Mouse (Mus musculus) granulocyte monocyte progenitor cell, adult 5-6 weeks (primary cell): ENCODE data around the gene 7530416G11Rik. TPM values are rescaled to one million over a fixed set of nuclear protein-coding genes. Genes with fewer than 3 reads are reported as not detected.

Source experiments
- ATAC-seq: replicated peaks from 2 replicates; pipeline ENCODE4 v1.8.0; 2016; ENCODE audit warnings: mild to moderate bottlenecking, moderate TSS enrichment, inconsistent platforms; ENCODE audit not compliant: poor library complexity, severe bottlenecking
- total RNA-seq, 2 experiments: library from RNA; stranded (forward) in 1 of 2; stranded (reverse) in 1 of 2; fragments of 200-712, 200-1000 nt in 1 of 2; fragments of >200 nt in 1 of 2; fragmentation: Nextera tagmentation in 1 of 2; gene quantifications; 2 replicates each; pipeline ENCODE4 v1.2.3; 2014 to 2017

7530416G11Rik gene
- total RNA-seq (2014; fragmentation: Nextera tagmentation) (not detected in 2 replicates), total RNA-seq (2017) (not detected in 2 replicates)

- ATAC-seq: no peak
These were observed at the start of gene 7530416G11Rik for GRCm38 (mm10) chr15:85503127-85503526. 7530416G11Rik (minus strand) TSS chr15:85503227.

DNA sequence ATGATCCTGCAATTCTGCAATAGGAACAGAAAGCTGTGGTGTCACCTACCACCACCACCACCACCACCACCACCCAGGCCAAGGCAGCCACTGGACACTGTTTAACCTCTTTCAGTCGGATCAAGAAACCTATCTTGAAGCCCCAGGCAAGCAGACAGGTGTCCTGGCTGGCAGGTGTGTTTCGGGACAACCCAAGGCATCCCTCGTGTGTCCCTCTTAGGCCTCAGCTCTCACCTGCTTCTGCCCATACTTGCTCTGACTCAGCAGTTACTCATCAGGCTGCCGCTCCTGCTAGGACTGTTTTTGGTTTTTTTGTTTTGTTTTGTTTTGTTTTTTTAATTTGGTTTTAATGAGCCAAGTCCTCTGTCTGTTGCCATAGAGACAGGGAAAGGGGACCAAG, 43.5 kb upstream of the 7530416G11Rik start:
- ATAC-seq: no peak

DNA sequence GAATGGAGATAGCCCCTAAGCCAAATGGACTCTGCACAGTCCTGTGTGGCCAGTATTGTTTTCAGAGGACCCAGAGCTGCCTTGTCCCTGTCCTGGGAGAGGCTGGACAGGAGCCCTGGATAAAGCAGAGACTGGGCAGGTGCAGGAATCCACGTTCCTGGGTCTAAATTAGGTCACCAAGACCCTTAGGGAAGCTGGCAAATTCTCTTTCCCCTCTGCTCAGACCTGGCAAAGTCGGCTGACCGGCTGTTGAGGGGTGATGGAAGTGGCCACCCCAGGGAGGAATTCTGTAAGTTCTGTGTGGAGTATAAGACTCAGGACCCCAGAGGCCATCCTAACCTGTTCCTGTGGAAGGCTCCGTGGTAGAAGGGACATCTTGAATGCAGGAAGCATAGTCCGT, 42.3 kb upstream of the 7530416G11Rik start:
- no peak for ATAC-seq

DNA sequence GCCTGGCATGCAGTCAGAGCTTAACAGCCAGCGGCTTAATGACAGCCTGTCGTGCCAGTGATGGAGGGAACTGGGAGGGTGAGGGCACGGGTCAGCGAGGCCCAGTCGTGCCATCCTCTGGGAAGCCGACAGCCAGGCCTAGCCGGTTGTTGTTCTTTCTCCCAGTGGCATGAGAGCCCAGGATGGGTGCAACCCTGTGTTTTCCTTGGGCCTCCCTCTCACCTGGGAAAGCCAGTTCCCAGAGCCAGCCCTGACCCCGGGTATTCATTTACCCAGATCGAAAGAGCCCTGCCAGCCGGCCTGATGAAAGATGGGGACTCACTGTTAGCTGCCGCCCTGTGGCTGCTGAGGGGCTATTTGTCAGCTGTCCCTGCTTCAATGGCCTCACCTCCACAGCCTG, 35.1 kb upstream of the 7530416G11Rik start:
- ATAC-seq: no peak

GRCm38 (mm10) chr15:85537151-85537550, 34.1 kb upstream of the 7530416G11Rik start:
- no peak for ATAC-seq

DNA sequence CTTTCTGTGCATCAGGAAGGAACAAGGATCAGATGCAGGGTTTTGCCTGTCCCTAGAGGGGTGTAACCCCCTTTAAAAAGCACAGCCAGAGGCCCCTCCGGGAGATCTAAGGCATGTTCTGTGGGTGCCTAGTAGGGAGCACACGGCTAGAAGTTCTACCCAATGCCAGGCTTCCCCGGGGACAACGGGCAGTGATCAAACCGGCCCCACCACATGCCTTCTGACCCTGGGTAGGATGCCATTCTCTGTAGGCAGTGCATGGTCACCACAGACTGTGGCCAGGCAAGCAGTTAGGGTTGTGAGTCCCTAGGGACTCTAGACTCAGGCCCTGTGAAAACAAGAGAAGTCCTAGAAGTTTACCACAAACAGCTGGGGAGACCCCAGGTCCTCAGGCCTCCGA, 31.6 kb upstream of the 7530416G11Rik start:
- ATAC-seq: no peak

GRCm38 (mm10) chr15:85534215-85534614, 31.2 kb upstream of the 7530416G11Rik start:
- no peak for ATAC-seq

GRCm38 (mm10) chr15:85532063-85532462, 29.0 kb upstream of the 7530416G11Rik start:
- ATAC-seq: no peak

- ATAC-seq: no peak
These were observed 26.9 kb upstream of the 7530416G11Rik start for GRCm38 (mm10) chr15:85529911-85530310.

DNA sequence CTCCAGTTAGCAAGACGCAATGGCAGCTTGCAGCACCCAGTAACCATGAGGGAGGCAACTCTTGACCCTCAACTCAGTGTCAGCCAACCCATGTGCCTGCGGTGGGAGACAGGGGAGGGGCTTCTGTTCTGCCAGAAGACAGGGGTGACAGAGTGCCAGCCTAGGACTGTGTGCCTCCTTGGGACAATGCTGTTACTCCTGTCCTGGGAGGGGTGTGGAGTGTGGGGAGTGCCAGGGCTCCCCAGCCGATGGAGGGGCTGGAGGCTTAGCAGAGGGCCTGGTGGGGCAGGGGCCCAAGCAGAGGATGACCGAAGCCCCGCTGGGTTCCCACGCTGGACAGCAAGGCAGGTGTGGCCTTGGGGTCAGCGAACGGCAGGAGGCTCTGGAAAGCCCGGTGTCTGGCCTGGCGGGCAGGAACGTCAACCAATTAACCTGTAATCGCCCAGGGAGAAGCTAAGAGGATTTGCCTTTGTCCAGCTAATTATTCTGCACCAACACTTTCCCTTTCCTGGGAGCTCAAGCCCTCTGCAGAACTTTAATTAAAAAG, 21.4 kb upstream of the 7530416G11Rik start:
- ATAC-seq: no peak

DNA sequence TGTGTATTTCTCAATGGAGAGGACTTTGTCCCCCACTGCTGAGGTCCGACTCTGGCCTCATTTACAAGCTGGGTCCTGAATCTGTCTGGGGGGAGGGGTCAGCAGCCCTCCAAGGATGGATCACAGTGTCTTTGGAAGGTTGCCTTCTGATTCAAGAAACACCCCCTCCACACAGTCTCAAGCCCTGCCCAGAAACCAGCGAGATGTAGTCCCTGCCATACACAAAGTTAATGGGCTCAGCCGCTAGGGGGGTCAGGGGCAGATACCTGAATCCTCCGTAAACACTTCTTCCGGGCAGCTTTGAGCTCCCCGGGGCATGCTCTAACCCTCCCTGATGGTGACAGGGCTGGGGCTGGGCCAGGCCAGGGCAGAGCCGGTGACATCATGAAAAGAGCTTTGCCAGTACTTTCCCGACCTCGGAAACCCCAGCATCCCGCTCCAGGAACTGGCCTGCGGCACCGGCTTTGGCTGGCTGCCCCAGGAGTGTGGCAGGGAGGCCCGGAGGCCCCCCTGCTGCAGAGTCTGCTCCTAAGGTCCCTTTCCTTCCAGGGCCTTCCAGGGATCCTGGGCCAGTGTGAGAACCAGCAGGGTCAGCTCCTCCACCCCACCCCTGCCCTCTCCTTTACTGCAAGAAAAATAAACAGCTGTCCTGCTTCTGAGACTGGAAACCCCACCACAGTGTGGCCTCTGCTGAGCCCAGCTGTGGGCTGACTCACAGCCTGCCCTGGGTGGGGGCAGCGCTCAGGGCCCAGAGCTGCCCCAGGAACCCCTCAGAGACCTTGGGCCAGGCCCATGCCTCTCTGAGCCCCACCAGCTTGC, 20.4 kb upstream of the 7530416G11Rik start:
- no peak; the same call in 1 of the 2 replicates for ATAC-seq

- ATAC-seq: no peak
These were observed 16.4 kb upstream of the 7530416G11Rik start for GRCm38 (mm10) chr15:85519438-85519837.

DNA sequence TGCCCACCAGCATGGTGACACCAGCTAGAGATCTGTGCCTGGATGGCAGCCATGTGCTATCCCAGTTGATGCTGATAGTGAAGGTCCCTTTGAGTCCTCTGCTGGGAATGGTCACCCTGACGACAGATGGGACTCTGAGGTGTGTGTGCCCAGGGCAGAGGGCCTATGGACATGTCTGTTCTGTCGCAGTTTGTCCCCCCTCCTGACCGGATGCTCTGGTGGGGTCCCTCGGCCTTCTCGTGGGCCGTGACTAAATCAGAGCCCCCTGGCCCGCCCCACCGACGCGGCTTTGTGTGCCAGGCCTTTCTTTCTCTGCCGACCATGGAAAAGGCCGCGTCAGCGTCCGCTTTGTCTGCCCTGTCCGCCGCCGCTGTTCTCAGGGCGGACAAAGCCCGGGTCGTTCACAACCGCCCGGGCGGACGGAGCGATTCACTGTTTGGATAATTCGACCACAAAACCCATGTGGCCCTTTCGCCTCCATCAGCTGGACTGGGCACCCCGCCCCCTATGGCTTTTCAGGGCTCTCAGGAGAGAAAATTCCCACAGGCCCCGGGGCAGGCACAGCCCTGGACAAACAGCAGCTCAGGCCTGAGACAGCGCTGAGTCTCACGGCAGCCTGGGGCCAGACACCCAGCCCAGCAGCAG, 4.5 kb upstream of the 7530416G11Rik start:
- ATAC-seq: no peak

DNA sequence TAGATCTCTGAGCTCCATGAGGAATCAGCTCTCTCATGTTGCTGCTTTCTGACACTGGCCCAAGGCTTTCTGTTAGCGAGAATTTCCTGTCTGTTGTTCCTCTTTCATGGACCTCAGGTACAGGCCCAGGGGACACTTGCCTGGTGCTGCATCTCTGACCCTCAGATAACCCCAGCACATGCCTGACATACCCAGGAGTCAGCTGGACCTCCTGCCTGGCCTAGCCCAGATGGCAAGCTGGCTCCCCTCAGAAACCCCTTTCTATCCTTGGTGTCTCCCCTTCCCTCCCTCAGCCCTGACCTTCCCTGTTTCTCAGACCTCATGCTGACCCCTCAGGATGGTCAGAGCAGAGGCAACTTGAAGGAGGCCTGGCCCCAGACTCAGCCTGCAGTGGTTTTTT, 3.7 kb upstream of the 7530416G11Rik start:
- ATAC-seq: no peak

- no peak for ATAC-seq
These were observed 2.3 kb upstream of the 7530416G11Rik start for GRCm38 (mm10) chr15:85505118-85505925.

GRCm38 (mm10) chr15:85500267-85500666, 2.8 kb downstream of the 7530416G11Rik start:
- no peak for ATAC-seq

DNA sequence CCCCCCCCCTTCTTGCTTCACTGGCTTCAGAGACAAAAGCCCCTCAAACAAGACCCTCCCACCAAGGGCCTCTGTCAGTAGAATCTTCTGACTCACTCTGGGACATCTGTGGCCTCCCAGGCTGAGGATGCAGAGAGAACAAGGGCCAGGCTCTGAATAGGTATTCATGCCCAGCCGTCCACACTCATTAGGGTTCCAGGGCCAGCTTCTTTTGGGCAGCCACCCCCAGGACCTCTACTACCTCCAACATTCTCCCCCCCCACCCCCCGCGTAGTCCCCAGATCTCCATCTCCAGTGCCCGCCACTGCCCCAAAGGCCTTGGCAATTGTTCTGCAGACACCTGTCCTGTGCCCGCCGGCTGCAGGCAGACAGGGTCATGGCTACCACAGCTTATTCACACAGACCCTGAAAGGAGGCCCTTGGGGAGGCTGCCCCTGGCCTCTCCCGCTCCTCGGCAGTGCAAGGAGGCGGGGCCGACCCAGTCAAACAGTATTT, 5.0 kb downstream of the 7530416G11Rik start:
- no peak for ATAC-seq

GRCm38 (mm10) chr15:85497548-85497947, 5.5 kb downstream of the 7530416G11Rik start:
- ATAC-seq: no peak

DNA sequence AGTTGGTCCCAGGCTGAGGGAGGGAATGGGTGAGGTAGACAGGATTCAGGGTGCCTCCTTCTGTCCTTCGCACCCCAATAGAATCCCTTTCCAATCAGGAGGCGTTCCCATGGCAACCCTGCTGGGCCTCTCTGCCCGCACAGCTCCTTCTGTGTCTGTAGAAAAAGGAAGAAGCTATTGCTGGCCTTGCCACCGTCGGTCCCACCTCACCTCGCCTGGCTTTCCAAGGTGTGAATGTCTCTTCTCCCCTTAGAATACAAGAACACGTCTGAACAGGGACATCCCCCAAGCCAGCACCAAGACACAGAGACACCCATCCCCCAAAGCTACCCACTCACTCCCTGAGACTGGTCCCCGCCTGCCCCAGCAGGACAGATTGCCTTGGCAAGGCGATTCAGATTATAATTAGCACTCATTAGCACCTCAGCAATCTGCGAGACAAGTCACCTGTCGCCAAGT, 8.8 kb downstream of the 7530416G11Rik start:
- no peak for ATAC-seq

DNA sequence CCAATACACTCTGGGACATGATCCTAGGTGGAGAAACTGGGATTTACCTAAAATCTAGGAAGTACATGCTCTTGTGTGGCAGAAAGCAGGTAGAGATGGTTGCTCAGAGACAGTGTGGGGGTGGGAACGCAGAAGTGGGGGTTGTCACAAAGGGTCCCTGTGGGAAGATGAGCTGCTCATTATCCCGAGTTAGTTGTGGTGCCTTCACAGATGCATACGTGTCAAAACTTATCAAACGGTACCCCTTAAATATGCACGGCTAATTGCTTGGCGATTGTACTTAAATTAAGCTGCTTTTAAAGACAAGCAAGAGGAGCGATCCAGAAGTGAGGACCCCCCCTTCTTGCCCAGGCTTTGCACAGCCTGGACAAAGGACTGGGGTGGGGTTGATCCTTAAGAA, 13.3 kb downstream of the 7530416G11Rik start:
- no peak for ATAC-seq
